Mouse (Mus musculus) kidney, postnatal 0 days (tissue): ENCODE measurements at regions not wholly inside any gene's neighbourhood (a gene's known extent, or its start where the extent isn't known, plus 50 kb on each side); places are given as distances from the start of the nearest gene placed in this dataset.
A peak's percentile ranks its signal among the peaks of the same experiment; 100 is the strongest.

ENCODE experiments used
- ATAC-seq: fragments of 200-750 bp; cut with Nextera tagmentation; replicated peaks from 2 replicates; pipeline ENCODE4 v1.8.0; 2017; ENCODE audit warnings: low read depth, moderate number of reproducible peaks, moderate TSS enrichment, moderate library complexity; ENCODE audit not compliant: low FRiP score
- DNase-seq: peaks from one replicate; pipeline ENCODE4 v3.0.0-alpha.2; 2016; ENCODE audit warnings: low spot score
- H3K27ac ChIP-seq: fragments of 300-500 bp; sonication (generic); 2 replicates; pipeline ENCODE4 v1.5.1; 2014; ENCODE audit warnings: mild to moderate bottlenecking
- H3K27me3 ChIP-seq: fragments of 300-500 bp; sonication (generic); 2 replicates; pipeline ENCODE4 v1.6.1; 2014; ENCODE audit warnings: low read length, mixed read lengths; ENCODE audit not compliant: insufficient read depth
- H3K36me3 ChIP-seq: fragments of 300-500 bp; sonication (generic); 2 replicates; pipeline ENCODE4 v1.6.1; 2014; ENCODE audit warnings: low read length, mixed read lengths; ENCODE audit not compliant: insufficient read depth
- H3K4me1 ChIP-seq: fragments of 300-500 bp; sonication (generic); replicated peaks from 2 replicates; pipeline ENCODE4 v1.6.1; 2014; ENCODE audit warnings: antibody characterized with exemption, low read length, mixed read lengths; ENCODE audit not compliant: insufficient read depth
- H3K4me2 ChIP-seq: fragments of 300-500 bp; sonication (generic); 2 replicates; pipeline ENCODE4 v1.6.1; 2014; ENCODE audit warnings: mild to moderate bottlenecking, low read length, moderate library complexity, mixed read lengths
- H3K4me3 ChIP-seq: fragments of 300-500 bp; sonication (generic); replicated peaks from 2 replicates; pipeline ENCODE4 v1.5.1; 2014; ENCODE audit warnings: low read depth, low read length
- H3K9ac ChIP-seq: fragments of 300-500 bp; sonication (generic); 2 replicates; pipeline ENCODE4 v1.6.1; 2014; ENCODE audit warnings: low read depth, low read length
- H3K9me3 ChIP-seq: fragments of 300-500 bp; sonication (generic); replicated peaks from 2 replicates; pipeline ENCODE4 v1.6.1; 2016; ENCODE audit warnings: low read length, inconsistent platforms, mixed read lengths
- CTCF ChIP-seq: IDR thresholded peaks from 2 replicates; pipeline ENCODE4 v1.5.1; 2016; ENCODE audit warnings: antibody characterized with exemption, low read depth, mild to moderate bottlenecking, moderate library complexity
- WGBS: fragments of 180-500 bp; shearing (Covaris S2); extraction: QIAGEN DNeasy Blood & Tissue Kit; methylation state at CpG from one replicate; pipeline ENCODE4 v1.1.7; 2014; 5-methylcytosine and 5-hydroxymethylcytosine counted together

DNA sequence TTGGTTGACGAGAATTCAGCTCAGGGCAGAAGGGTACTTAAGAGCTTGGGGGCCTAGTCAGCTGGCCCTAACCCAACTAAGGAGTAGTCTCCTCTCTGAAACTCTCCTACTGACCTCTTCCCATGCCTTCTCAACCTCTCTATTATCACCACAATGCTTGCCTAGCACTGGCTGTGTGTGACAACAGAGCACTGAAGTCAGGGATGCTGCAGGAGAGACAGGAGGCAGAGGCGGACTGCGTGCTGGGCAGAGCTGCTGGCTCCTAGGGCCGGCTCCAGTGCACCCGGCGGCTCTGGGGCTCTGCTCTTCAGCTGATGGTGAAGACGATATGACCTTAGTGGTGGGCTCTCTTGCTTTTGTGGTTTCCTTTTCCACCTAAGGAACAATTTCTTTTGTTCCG, 72.6 kb downstream of the Zfp36l2 start:
- Histone ChIP-seq H3K4me1 (peaks cover 9% of the 10 kb centered on the region; the same call in 1 of the 2 replicates), H3K9ac (no peak overlapping the region), H3K4me3 (no peak overlapping the region), H3K4me2 (no peak overlapping the region), H3K9me3 (no peaks in the 10 kb centered on the region), H3K27me3 (no peaks in the 10 kb centered on the region), H3K36me3 (no peaks in the 10 kb centered on the region), H3K27ac (no peak overlapping the region)
- ATAC-seq (no peak), DNase-seq (no peak)
- no peak for TF ChIP-seq CTCF
- 89% methylated on average over 8 of the region's 8 CpGs for WGBS

GRCm38 (mm10) chr17:84114279-84114994, 73.3 kb downstream of the Zfp36l2 start:
- H3K9ac ChIP-seq, result no peak overlapping the region
- no peaks in the 10 kb centered on the region for H3K9me3 ChIP-seq
- H3K36me3 ChIP-seq, result no peaks in the 10 kb centered on the region
- DNase-seq (no peak), ATAC-seq (no peak; the same call in 1 of the 2 replicates)
- no peak for TF ChIP-seq CTCF
- H3K4me2 ChIP-seq, result no peak overlapping the region
- no peak overlapping the region for H3K27ac ChIP-seq
- no peaks in the 10 kb centered on the region for H3K27me3 ChIP-seq
- peaks cover 9% of the 10 kb centered on the region; the same call in 1 of the 2 replicates for H3K4me1 ChIP-seq
- whole genome bisulfite sequencing, result 66% methylated on average over 9 of the region's 9 CpGs
- H3K4me3 ChIP-seq, result no peak overlapping the region

GRCm38 (mm10) chr17:84113608-84114278, 74.0 kb downstream of the Zfp36l2 start:
- H3K4me3 ChIP-seq, result no peak overlapping the region
- H3K27ac ChIP-seq, result no peak overlapping the region
- peak; percentile 95 for TF ChIP-seq CTCF
- ATAC-seq (peak; percentile 94), DNase-seq (peak; percentile 85)
- H3K36me3 ChIP-seq, result no peaks in the 10 kb centered on the region
- H3K4me1 ChIP-seq, result peaks cover 9% of the 10 kb centered on the region; the same call in 1 of the 2 replicates
- H3K9ac ChIP-seq, result no peak overlapping the region
- WGBS, result 18% methylated on average over 8 of the region's 8 CpGs
- H3K9me3 ChIP-seq, result no peaks in the 10 kb centered on the region
- H3K27me3 ChIP-seq, result no peaks in the 10 kb centered on the region
- no peak overlapping the region for H3K4me2 ChIP-seq

DNA sequence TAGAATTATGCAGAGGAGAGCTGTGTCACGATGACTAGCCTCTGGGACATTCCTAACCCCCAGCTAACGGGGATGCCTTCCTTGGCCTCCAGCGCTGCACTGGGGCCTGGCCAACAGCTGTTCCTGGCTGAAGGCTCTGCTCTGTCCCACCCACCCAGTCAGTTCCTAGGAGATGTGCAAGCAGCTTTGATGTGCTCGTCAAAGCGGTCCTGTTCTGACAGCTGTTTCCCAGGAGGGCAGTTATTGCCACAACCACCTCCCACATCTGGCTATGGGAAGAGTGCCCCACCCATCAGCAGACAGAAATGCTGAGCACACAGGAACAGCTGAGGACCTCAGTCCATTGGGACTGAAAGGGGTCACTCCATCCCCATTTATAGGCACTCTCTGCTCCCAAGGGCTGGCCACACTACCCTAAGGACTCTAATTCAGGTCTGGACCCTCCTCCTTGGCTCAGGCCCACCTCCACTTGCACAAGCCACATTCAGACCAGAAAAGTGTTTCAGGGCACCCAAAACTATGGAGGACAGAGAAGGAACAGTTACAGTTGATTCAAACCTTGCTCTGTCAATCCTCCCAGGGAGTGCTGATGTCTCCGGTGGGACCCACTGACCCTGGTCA, 75.2 kb downstream of the Zfp36l2 start:
- Histone ChIP-seq H3K4me3 (no peak overlapping the region), H3K4me2 (no peak overlapping the region), H3K27me3 (no peaks in the 10 kb centered on the region), H3K4me1 (peaks cover 9% of the 10 kb centered on the region; the same call in 1 of the 2 replicates), H3K9me3 (no peaks in the 10 kb centered on the region), H3K27ac (peak overlapping the region; percentile 65), H3K9ac (no peak overlapping the region), H3K36me3 (no peaks in the 10 kb centered on the region)
- TF ChIP-seq CTCF, result no peak
- ATAC-seq (no peak), DNase-seq (peak; percentile 73)
- WGBS, result 28% methylated on average over 6 of the region's 6 CpGs

- Histone ChIP-seq H3K4me2 (no peak overlapping the region), H3K4me3 (no peak overlapping the region), H3K4me1 (peaks cover 9% of the 10 kb centered on the region; the same call in 1 of the 2 replicates), H3K27me3 (no peaks in the 10 kb centered on the region), H3K9me3 (no peaks in the 10 kb centered on the region), H3K36me3 (no peaks in the 10 kb centered on the region), H3K9ac (no peak overlapping the region), H3K27ac (peak overlapping the region; percentile 65)
- TF ChIP-seq CTCF, result no peak
- DNase-seq (no peak), ATAC-seq (no peak)
- WGBS, result 73% methylated on average over 10 of the region's 10 CpGs
Measured at GRCm38 (mm10) chr17:84111787-84112370, 75.9 kb downstream of the Zfp36l2 start.

DNA sequence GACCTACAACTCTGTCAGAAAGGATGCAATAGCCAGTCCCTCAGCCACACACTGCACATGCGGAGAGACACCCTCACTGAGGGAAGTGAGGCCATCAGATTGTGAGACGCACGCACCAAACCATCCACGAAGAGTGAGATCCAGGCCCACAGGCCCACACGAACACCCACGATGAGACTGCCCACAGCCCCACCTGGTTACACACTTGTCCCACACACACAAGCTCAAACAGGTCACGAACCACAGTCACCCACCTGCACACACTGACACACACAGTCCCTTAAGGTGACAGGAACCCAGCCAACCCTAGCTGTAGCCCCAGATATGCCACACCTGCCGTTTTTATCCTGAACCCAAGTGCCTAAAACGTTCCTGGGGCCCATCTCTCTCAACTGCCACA, 76.8 kb downstream of the Zfp36l2 start:
- Histone ChIP-seq H3K36me3 (no peaks in the 10 kb centered on the region), H3K4me1 (peaks cover 9% of the 10 kb centered on the region; the same call in 1 of the 2 replicates), H3K27me3 (no peaks in the 10 kb centered on the region), H3K9ac (no peak overlapping the region), H3K4me2 (no peak overlapping the region), H3K27ac (no peak overlapping the region), H3K9me3 (no peaks in the 10 kb centered on the region), H3K4me3 (no peak overlapping the region)
- 77% methylated on average over 9 of the region's 9 CpGs for WGBS
- no peak for TF ChIP-seq CTCF
- no peak for DNase-seq
- no peak for ATAC-seq
